Mouse (Mus musculus) limb, embryonic 10.5 days (tissue): ENCODE data around the gene Zfp78. TPM values are rescaled to one million over a fixed set of nuclear protein-coding genes. Genes with fewer than 3 reads are reported as not detected.

Experiments used
- DNase-seq: peaks from one replicate; pipeline ENCODE4 v3.0.0-alpha.2; 2017; ENCODE audit warnings: low spot score
- H3K27ac ChIP-seq: fragments of 300-500 bp; sonication (generic); 2 replicates; pipeline ENCODE4 v1.5.1; 2016; ENCODE audit warnings: mild to moderate bottlenecking
- H3K27me3 ChIP-seq: fragments of 300-500 bp; sonication (generic); 2 replicates; pipeline ENCODE4 v1.6.1; 2016; ENCODE audit warnings: low read depth, mild to moderate bottlenecking; ENCODE audit not compliant: poor library complexity, severe bottlenecking
- H3K36me3 ChIP-seq: fragments of 300-500 bp; sonication (generic); 2 replicates; pipeline ENCODE4 v1.6.1; 2016; ENCODE audit warnings: mild to moderate bottlenecking, moderate library complexity
- H3K4me1 ChIP-seq: fragments of 300-500 bp; sonication (generic); 2 replicates; pipeline ENCODE4 v1.6.1; 2016
- H3K4me3 ChIP-seq: fragments of 300-500 bp; sonication (generic); 2 replicates; pipeline ENCODE4 v1.5.1; 2016; ENCODE audit warnings: mild to moderate bottlenecking, moderate library complexity
- H3K9me3 ChIP-seq: fragments of 300-500 bp; sonication (generic); replicated peaks from 2 replicates; pipeline ENCODE4 v1.6.1; 2016; ENCODE audit warnings: mild to moderate bottlenecking
- WGBS: fragments of 180-500 bp; shearing (Covaris S2); methylation state at CpG from one replicate; pipeline ENCODE4 v1.1.7; 2016; 5-methylcytosine and 5-hydroxymethylcytosine counted together
- polyA plus RNA-seq: library from polyadenylated mRNA; unstranded; fragments of >200 nt; fragmentation: Nextera tagmentation; extraction: Ambion mirVana; gene quantifications from 2 replicates; pipeline ENCODE4 v1.2.1, GENCODE M21; 2016

The Zfp78 gene
- polyA plus RNA-seq, 1 experiment from 2014 or later: 1.4 TPM

DNA sequence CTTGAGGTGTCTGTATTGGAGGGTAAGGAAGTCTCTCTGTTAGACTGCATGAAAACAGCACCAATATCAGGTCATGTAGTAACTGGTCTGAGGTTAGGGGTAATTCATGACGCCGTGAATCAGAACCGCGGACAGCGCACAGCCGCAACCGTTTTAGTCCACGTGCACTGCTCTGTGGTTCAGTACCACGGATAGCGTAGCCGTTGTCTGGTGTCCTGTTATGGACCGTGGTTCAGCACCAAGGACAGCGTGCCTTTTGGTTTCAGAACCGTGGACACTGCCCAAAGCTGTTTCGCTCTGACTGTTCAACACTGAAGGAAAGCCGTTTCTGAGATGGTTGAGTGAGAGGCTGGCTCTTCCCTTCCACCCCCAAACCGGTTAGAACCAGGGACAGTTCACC lies 47.0 kb downstream of the Zfp78 start, which contains the start of gene Gm20715:
Gene Gm20715, plus strand, starts transcription at position 235 of the 400 bp plus-strand sequence.
- DNase-seq: peak; percentile 97
- WGBS: 2% methylated on average over 17 of the region's 17 CpGs

DNA sequence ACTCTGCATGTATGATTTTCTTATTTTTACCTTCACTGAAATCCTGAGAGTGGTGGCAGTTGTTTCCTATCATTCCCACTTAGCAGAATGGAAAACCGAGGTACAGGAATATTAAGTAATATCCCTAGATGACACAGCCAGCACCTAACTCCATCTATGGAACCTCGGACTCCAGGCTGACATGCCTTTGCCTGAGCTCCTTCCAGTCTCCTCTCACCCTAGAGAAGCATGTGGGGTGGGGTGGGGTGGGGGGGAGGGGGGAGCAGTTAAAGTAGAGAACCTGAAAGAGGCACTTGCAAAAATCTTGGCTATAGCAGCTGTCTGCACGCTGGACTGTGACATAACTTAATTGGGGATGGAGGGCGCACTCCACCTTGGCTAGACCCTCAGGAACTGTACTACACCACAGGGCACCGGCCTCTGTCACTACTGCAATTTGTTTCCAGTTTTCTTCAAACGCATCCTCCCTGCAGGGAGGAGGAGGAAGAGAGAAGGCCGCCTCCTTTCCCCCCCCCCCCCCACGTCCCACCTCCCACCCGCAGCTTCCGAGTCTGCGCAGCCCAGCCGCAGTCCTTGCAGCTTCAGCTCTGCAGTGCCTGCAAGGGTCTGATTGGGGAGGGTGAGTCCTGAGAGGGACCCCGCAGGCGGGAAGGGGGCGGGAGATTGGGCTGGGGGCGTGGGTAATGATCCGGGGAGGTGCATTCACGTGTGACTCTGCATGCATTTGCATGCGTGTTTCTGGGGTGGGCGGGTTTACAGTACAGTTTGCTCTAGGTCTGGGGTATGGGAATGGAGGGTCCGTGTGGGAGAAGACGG lies 51.8 kb downstream of the Zfp78 start:
- WGBS: 7% methylated on average over 21 of the region's 22 CpGs
- DNase-seq: no peak
- Histone ChIP-seq H3K27me3 (peaks cover 5% of the 10 kb centered on the region; the same call in 1 of the 2 replicates), H3K27ac (no peak overlapping the region), H3K4me3 (no peak overlapping the region), H3K4me1 (no peaks in the 10 kb centered on the region), H3K36me3 (no peaks in the 10 kb centered on the region), H3K9me3 (no peaks in the 10 kb centered on the region)

More for the DNA sequence above, 47.0 kb downstream of the Zfp78 start, which contains the start of gene Gm20715:
- Histone ChIP-seq H3K27me3 (peaks cover 4% of the 10 kb centered on the region; the same call in 1 of the 2 replicates), H3K4me1 (no peaks in the 10 kb centered on the region), H3K36me3 (no peaks in the 10 kb centered on the region), H3K27ac (no peak within 1 kb of the TSS), H3K4me3 (no peak within 1 kb of the TSS), H3K9me3 (no peaks in the 10 kb centered on the region)

- Histone ChIP-seq H3K27me3 (peaks cover 5% of the 10 kb centered on the region; the same call in 1 of the 2 replicates), H3K36me3 (no peaks in the 10 kb centered on the region), H3K4me3 (no peak overlapping the region), H3K27ac (no peak overlapping the region), H3K9me3 (no peaks in the 10 kb centered on the region), H3K4me1 (no peaks in the 10 kb centered on the region)
- 26% methylated on average over 8 of the region's 8 CpGs for WGBS
- DNase-seq: no peak
These were observed 52.3 kb downstream of the Zfp78 start for GRCm38 (mm10) chr7:6415442-6415787.

DNA sequence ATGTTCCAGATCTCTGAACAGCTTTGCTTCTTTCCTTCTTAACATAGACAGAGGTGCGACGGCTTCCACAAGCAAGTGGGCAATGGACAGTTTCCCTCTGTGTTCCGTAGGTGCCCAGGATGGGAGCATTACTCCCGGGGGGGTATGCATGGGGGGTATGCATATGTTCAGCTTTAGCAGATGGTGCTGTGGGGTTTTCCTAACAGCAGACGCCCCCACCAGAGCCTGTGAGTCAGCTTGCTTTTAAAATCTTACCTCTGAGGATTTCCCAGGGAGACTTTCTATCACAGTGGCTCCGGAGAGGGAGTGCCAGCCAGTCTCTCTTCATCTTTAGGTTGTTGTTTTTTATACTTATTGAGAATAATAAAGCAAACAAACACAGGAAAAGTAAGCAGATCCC lies 56.8 kb downstream of the Zfp78 start:
- no peaks in the 10 kb centered on the region for H3K9me3 ChIP-seq

DNA sequence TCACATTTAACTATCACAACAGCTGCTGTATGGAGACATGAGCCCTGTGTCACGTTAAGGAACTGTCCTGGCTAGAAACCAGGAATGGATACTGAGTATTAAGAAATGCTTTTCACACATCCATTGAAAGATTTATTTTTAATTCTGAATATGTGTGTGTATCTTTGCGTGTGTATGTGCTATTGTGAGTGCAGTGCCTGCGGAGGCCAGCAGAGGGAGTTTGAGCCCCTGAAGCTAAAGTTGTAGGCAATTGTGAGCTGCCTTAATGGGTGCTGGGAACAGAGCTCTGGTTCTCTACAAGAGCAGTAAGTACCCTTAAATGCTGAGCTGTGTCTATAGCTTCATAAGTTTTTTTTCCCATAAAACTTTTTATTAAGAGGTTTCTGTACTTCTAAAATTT lies 66.3 kb downstream of the Zfp78 start:
- DNase-seq: no peak
- 90% methylated on average over 3 of the region's 3 CpGs for WGBS
- H3K4me3 ChIP-seq: no peak overlapping the region
- H3K27ac ChIP-seq: no peak overlapping the region
- 0 out of 2 replicates have a peak, but pooled peaks cover 4% of the 10 kb centered on the region for H3K9me3 ChIP-seq
- H3K36me3 ChIP-seq: no peaks in the 10 kb centered on the region
- no peaks in the 10 kb centered on the region for H3K4me1 ChIP-seq
- no peaks in the 10 kb centered on the region for H3K27me3 ChIP-seq

More for the DNA sequence above, 56.8 kb downstream of the Zfp78 start:
- Histone ChIP-seq H3K27me3 (peaks cover 3% of the 10 kb centered on the region; the same call in 1 of the 2 replicates), H3K36me3 (no peaks in the 10 kb centered on the region), H3K4me3 (no peak overlapping the region), H3K27ac (no peak overlapping the region), H3K4me1 (no peaks in the 10 kb centered on the region)
- WGBS: 81% methylated on average over 6 of the region's 6 CpGs
- DNase-seq: no peak

DNA sequence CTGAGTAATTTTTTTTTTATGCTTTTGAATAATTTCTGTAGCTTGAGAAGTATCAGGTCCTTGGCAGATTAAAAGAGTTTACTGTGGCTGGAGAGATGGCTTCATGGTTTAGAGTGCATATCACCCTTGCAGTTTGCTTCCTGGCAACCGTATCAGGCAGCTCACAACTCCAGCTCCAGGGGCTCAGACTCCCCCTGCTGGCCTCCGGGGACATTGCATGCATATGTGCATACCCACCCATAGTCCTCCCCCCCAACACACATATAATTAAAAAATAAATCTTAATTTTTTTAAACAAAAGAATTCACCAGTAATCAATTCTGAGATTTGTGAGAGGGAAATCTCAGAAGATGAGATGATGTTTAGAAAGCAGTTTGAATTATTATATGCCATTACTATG lies 67.3 kb downstream of the Zfp78 start:
- Histone ChIP-seq H3K36me3 (no peaks in the 10 kb centered on the region), H3K27ac (no peak overlapping the region), H3K4me1 (peaks cover 3% of the 10 kb centered on the region), H3K27me3 (no peaks in the 10 kb centered on the region), H3K9me3 (0 out of 2 replicates have a peak, but pooled peaks cover 4% of the 10 kb centered on the region), H3K4me3 (no peak overlapping the region)
- DNase-seq: peak; percentile 51
- WGBS: 40% methylated on average over 2 of the region's 2 CpGs

Other genes starting within 250 kb of the Zfp78 start
- gene Zfp787, start 207.3 kb upstream of the Zfp78 start, polyA plus RNA-seq: 29.8 and 32.4 TPM in 2 replicates
- 85.6 and 88.3 TPM in 2 replicates for gene Zfp444, start 191.1 kb upstream of the Zfp78 start, polyA plus RNA-seq
- gene Galp, start 166.2 kb upstream of the Zfp78 start, polyA plus RNA-seq: not detected in 2 replicates
- gene Zscan5b, start 141.0 kb upstream of the Zfp78 start, polyA plus RNA-seq: not detected in 2 replicates
- gene Epp13, start 110.6 kb upstream of the Zfp78 start, polyA plus RNA-seq: not detected in 2 replicates
- gene Zfp667, start 76.7 kb upstream of the Zfp78 start, polyA plus RNA-seq: 5.2 and 6.4 TPM in 2 replicates
- 5.2 and 6.7 TPM in 2 replicates for gene Zfp583, start 32.0 kb upstream of the Zfp78 start, polyA plus RNA-seq
- 2.6 and 2.8 TPM in 2 replicates for gene Gm3854, start 19.5 kb upstream of the Zfp78 start, polyA plus RNA-seq
- 9.2 and 13.9 TPM in 2 replicates for gene Zfp28, start 20.0 kb downstream of the Zfp78 start, polyA plus RNA-seq
- 0.09 and 0.34 TPM in 2 replicates for gene Smim17, start 35.4 kb downstream of the Zfp78 start, polyA plus RNA-seq
- 0.03 TPM in 1 of 2 replicates, not detected in the other for gene Gm20715, start 47.0 kb downstream of the Zfp78 start, polyA plus RNA-seq
- gene Olfr1344, start 75.4 kb downstream of the Zfp78 start, polyA plus RNA-seq: not detected in 2 replicates
- not detected in 2 replicates for gene Olfr1336, start 92.9 kb downstream of the Zfp78 start, polyA plus RNA-seq
- not detected in 2 replicates for gene Olfr1346, start 103.8 kb downstream of the Zfp78 start, polyA plus RNA-seq
- gene Olfr5, start 123.7 kb downstream of the Zfp78 start, polyA plus RNA-seq: not detected in 2 replicates
- gene Olfr1347, start 136.5 kb downstream of the Zfp78 start, polyA plus RNA-seq: not detected in 2 replicates
- gene Olfr1348, start 145.5 kb downstream of the Zfp78 start, polyA plus RNA-seq: not detected in 2 replicates
- gene Olfr1349, start 159.7 kb downstream of the Zfp78 start, polyA plus RNA-seq: not detected in 2 replicates
- gene Olfr1350, start 201.6 kb downstream of the Zfp78 start, polyA plus RNA-seq: not detected in 2 replicates